Mouse (Mus musculus): ENCODE data around the gene Ntpcr. TPM values are rescaled to one million over a fixed set of nuclear protein-coding genes. Genes with fewer than 3 reads are reported as not detected.

Ntpcr gene
- polyA plus RNA-seq, 1 experiment from 2014 or later: 32.2 TPM

DNA sequence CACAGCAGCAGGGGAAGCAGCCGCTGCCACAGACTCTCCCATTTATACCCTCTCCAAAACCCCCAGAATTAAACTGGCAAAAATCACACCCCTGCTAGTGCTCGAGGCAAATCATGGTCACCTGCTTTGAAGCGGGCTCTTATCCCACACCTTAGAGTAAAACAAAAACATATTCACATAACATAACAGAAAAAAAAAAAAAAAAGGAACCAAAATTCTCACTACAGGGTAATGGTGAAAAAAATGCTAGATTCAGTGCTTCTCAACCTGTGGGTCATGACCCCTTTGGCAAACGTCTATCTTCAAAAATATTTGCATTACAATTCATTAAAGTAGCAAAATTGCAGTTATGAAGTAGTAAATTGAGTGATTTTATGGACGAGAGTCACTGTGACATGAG lies 2.8 kb upstream of the Ntpcr start:
- WGBS: 73% methylated on average over 5 of the region's 5 CpGs
- Histone ChIP-seq H3K36me3 (ENCODE audit: control insufficient read depth, insufficient read depth, low read length) (no peaks in the 10 kb centered on the region), H3K4me3 (ENCODE audit: low read depth, low read length) (no peak overlapping the region), H3K4me1 (replicated peaks; ENCODE audit: control insufficient read depth, insufficient read depth) (no peaks in the 10 kb centered on the region), H3K4me2 (replicated peaks; ENCODE audit: low read depth) (no peak overlapping the region), H3K9ac (ENCODE audit: low read length) (no peak overlapping the region), H3K27me3 (ENCODE audit: control insufficient read depth, insufficient read depth, low read length) (no peaks in the 10 kb centered on the region), H3K27ac (replicated peaks) (no peak overlapping the region), H3K9me3 (ENCODE audit: control insufficient read depth, low read length) (no peaks in the 10 kb centered on the region)
- ATAC-seq (ENCODE audit: low FRiP score, low TSS enrichment) (no peak), DNase-seq (ENCODE audit: low spot score) (no peak)
- no peak for TF ChIP-seq CTCF (IDR thresholded peaks at IDR 0.05; ENCODE audit: low read depth)
- no peak for TF ChIP-seq EP300 (optimal IDR thresholded peaks at IDR 0.05)

- no peak overlapping the region for H3K4me3 ChIP-seq (ENCODE audit: low read depth, low read length)
- WGBS: 44% methylated on average over 8 of the region's 8 CpGs
- H3K4me1 ChIP-seq (replicated peaks; ENCODE audit: control insufficient read depth, insufficient read depth): no peaks in the 10 kb centered on the region
- no peaks in the 10 kb centered on the region for H3K36me3 ChIP-seq (ENCODE audit: control insufficient read depth, insufficient read depth, low read length)
- no peaks in the 10 kb centered on the region for H3K9me3 ChIP-seq (ENCODE audit: control insufficient read depth, low read length)
- H3K9ac ChIP-seq (ENCODE audit: low read length): no peak overlapping the region
- DNase-seq (ENCODE audit: low spot score) (no peak), ATAC-seq (ENCODE audit: low FRiP score, low TSS enrichment) (no peak)
- H3K27me3 ChIP-seq (ENCODE audit: control insufficient read depth, insufficient read depth, low read length): no peaks in the 10 kb centered on the region
- H3K4me2 ChIP-seq (replicated peaks; ENCODE audit: low read depth): no peak overlapping the region
- no peak for TF ChIP-seq CTCF (IDR thresholded peaks at IDR 0.05; ENCODE audit: low read depth)
- TF ChIP-seq EP300 (optimal IDR thresholded peaks at IDR 0.05): no peak
- H3K27ac ChIP-seq (replicated peaks): no peak overlapping the region
These were observed 2.0 kb upstream of the Ntpcr start for GRCm38 (mm10) chr8:125727797-125728196.

DNA sequence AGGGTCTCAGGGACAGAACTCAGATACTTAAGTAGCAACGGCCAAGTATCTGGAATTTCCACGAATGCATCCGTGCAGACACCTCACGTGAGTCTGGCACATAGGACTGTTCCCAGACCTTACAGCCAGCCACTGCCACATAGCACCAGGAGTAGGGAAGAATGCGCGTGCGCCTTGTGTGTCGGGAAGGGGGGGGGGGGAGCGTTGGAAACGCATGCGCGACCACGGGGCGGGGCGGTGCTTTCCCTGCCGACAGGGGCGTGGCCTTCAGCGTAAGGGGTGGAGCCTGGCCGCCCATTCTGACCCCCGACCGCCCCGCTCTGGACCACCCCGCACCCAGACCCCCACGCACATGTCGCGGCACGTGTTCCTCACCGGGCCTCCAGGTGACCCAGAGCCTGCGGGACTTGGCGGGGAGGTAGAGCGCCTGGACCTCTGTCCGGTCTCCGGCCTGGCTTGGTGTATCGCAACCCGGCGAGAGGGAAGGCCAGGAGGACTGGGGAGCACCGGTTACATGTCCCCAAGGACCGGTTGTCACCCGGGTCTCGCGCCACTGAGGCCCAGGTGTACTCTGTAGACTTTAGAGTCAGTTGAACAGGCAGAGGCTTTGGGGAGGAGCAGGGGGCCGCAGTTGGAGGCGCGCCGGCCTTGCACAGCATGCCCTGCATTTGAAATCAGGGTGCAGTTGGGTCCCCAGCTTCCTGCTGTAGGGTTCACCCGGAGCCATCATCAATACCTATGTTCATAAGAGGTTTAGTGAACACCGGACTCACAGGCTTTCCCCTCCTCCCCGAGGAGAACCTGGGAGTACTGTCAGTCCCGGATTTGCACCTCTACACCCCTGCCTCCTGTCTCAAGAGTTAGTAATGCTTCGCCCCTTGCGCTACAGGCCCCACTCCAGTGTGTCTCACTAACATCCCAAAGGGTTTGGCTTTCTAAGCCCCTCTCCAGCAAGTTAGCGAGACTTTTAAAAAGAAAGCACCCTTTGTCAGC lies 4.5 kb downstream of the Ntpcr start:
- H3K9ac ChIP-seq (ENCODE audit: low read length): peak overlapping the region; percentile 81
- H3K27ac ChIP-seq (replicated peaks): peak overlapping the region; percentile 45
- H3K9me3 ChIP-seq (ENCODE audit: control insufficient read depth, low read length): no peaks in the 10 kb centered on the region
- DNase-seq (ENCODE audit: low spot score) (peak; percentile 94), ATAC-seq (ENCODE audit: low FRiP score, low TSS enrichment) (peak; percentile 91)
- no peaks in the 10 kb centered on the region for H3K27me3 ChIP-seq (ENCODE audit: control insufficient read depth, insufficient read depth, low read length)
- peak overlapping the region; percentile 75 for H3K4me2 ChIP-seq (replicated peaks; ENCODE audit: low read depth)
- no peaks in the 10 kb centered on the region for H3K36me3 ChIP-seq (ENCODE audit: control insufficient read depth, insufficient read depth, low read length)
- TF ChIP-seq CTCF (IDR thresholded peaks at IDR 0.05; ENCODE audit: low read depth): peak; percentile 18; the same call in 1 of the 2 replicates
- no peak for TF ChIP-seq EP300 (optimal IDR thresholded peaks at IDR 0.05)
- WGBS: 6% methylated on average over 51 of the region's 52 CpGs
- H3K4me1 ChIP-seq (replicated peaks; ENCODE audit: control insufficient read depth, insufficient read depth): peaks cover 2% of the 10 kb centered on the region; the same call in 1 of the 2 replicates
- H3K4me3 ChIP-seq (ENCODE audit: low read depth, low read length): peak overlapping the region; percentile 68

- Histone ChIP-seq H3K27me3 (ENCODE audit: control insufficient read depth, insufficient read depth, low read length) (no peaks in the 10 kb centered on the region), H3K4me2 (replicated peaks; ENCODE audit: low read depth) (no peak overlapping the region), H3K9ac (ENCODE audit: low read length) (no peak overlapping the region), H3K9me3 (ENCODE audit: control insufficient read depth, low read length) (no peaks in the 10 kb centered on the region), H3K4me1 (replicated peaks; ENCODE audit: control insufficient read depth, insufficient read depth) (no peaks in the 10 kb centered on the region), H3K4me3 (ENCODE audit: low read depth, low read length) (no peak overlapping the region), H3K36me3 (ENCODE audit: control insufficient read depth, insufficient read depth, low read length) (no peaks in the 10 kb centered on the region), H3K27ac (replicated peaks) (no peak overlapping the region)
- TF ChIP-seq CTCF (IDR thresholded peaks at IDR 0.05; ENCODE audit: low read depth) (no peak), EP300 (optimal IDR thresholded peaks at IDR 0.05) (no peak)
- WGBS: 88% methylated on average over 4 of the region's 4 CpGs
- no peak for ATAC-seq (ENCODE audit: low FRiP score, low TSS enrichment)
- no peak for DNase-seq (ENCODE audit: low spot score)
These were observed 9.2 kb downstream of the Ntpcr start for GRCm38 (mm10) chr8:125738956-125739355.

DNA sequence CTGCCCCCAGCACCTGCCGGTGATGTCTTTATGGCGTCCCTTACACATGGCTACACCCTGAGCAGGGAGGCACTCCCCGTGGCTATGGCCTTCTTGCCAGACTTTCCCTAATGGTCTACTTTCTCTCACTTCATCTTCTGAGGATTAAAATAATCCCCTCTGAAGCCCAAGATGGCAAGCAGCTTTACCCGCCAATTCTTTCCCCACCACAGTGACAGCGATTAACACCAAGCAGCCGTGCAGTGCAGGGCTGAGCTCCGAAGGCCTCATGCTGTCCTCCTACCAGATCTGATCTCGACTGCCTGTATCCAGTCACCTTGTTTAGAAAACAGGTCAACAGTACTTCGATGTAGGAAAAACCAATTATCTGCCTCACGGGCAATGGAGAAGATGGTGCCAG lies 10.9 kb downstream of the Ntpcr start:
- Histone ChIP-seq H3K4me1 (replicated peaks; ENCODE audit: control insufficient read depth, insufficient read depth) (no peaks in the 10 kb centered on the region), H3K4me3 (ENCODE audit: low read depth, low read length) (no peak overlapping the region), H3K9me3 (ENCODE audit: control insufficient read depth, low read length) (no peaks in the 10 kb centered on the region), H3K27ac (replicated peaks) (no peak overlapping the region), H3K27me3 (ENCODE audit: control insufficient read depth, insufficient read depth, low read length) (no peaks in the 10 kb centered on the region), H3K4me2 (replicated peaks; ENCODE audit: low read depth) (no peak overlapping the region), H3K9ac (ENCODE audit: low read length) (no peak overlapping the region), H3K36me3 (ENCODE audit: control insufficient read depth, insufficient read depth, low read length) (0 out of 2 replicates have a peak, but pooled peaks cover under 1% of the 10 kb centered on the region)
- DNase-seq (ENCODE audit: low spot score): no peak
- ATAC-seq (ENCODE audit: low FRiP score, low TSS enrichment): no peak
- 69% methylated on average over 10 of the region's 10 CpGs for WGBS
- TF ChIP-seq CTCF (IDR thresholded peaks at IDR 0.05; ENCODE audit: low read depth) (no peak), EP300 (optimal IDR thresholded peaks at IDR 0.05) (no peak)

DNA sequence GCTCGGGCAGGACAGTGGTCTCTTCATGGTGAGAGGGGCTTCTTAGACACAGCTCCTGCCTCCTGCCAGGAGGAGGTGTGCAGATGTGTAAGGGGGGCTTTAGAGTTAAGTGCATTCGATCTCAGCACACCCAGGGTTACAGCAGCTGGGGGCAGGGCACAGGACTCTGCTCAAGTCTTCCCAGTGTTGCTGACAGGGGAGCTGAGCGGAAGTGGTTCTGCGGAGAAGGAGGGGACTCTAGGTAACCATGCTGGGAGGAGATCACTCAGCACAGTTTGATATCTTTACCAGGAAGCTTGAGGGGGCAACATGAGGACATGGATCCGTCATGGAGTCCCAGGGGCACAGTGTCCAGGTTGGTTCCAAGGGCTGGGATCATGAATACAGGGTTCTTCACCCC lies 11.6 kb downstream of the Ntpcr start:
- H3K4me3 ChIP-seq (ENCODE audit: low read depth, low read length): no peak overlapping the region
- H3K27ac ChIP-seq (replicated peaks): no peak overlapping the region
- DNase-seq (ENCODE audit: low spot score): no peak
- no peaks in the 10 kb centered on the region for H3K27me3 ChIP-seq (ENCODE audit: control insufficient read depth, insufficient read depth, low read length)
- no peaks in the 10 kb centered on the region for H3K9me3 ChIP-seq (ENCODE audit: control insufficient read depth, low read length)
- H3K4me2 ChIP-seq (replicated peaks; ENCODE audit: low read depth): no peak overlapping the region
- WGBS: 76% methylated on average over 5 of the region's 5 CpGs
- no peaks in the 10 kb centered on the region for H3K4me1 ChIP-seq (replicated peaks; ENCODE audit: control insufficient read depth, insufficient read depth)
- H3K36me3 ChIP-seq (ENCODE audit: control insufficient read depth, insufficient read depth, low read length): 0 out of 2 replicates have a peak, but pooled peaks cover 3% of the 10 kb centered on the region
- ATAC-seq (ENCODE audit: low FRiP score, low TSS enrichment): 0 out of 2 replicates have a peak, but pooled peaks have one; percentile 22
- no peak for TF ChIP-seq EP300 (optimal IDR thresholded peaks at IDR 0.05)
- TF ChIP-seq CTCF (IDR thresholded peaks at IDR 0.05; ENCODE audit: low read depth): no peak
- H3K9ac ChIP-seq (ENCODE audit: low read length): no peak overlapping the region
